Mouse (Mus musculus) kidney, adult 2 months (tissue): ENCODE data around the gene Gm49776.

Source experiments
- CTCF ChIP-seq: fragments of 200-500 bp; conservative IDR thresholded peaks from 2 replicates; pipeline ENCODE4 v1.5.1; 2011; ENCODE audit warnings: low read depth, mild to moderate bottlenecking, control low read depth, low read length, moderate library complexity, mixed read lengths; ENCODE audit not compliant: insufficient read depth, insufficient read length
- POLR2A ChIP-seq: fragments of 200-500 bp; IDR thresholded peaks from one replicate; pipeline ENCODE4 v1.6.1; 2011; ENCODE audit warnings: low read depth, low read length, control low read depth

- no peak for TF ChIP-seq POLR2A
- TF ChIP-seq CTCF = no peak
Measured at GRCm38 (mm10) chr16:18202061-18202460, 56.1 kb downstream of the Gm49776 start.
